Mouse (Mus musculus) thymus, adult 2 months (tissue): ENCODE measurements around the gene E030018B13Rik. TPM values are rescaled to one million over a fixed set of nuclear protein-coding genes. Genes with fewer than 3 reads are reported as not detected.
A peak's percentile ranks its signal among the peaks of the same experiment; 100 is the strongest.

Experiments
- DNase-seq: peaks from one replicate; pipeline ENCODE4 v3.0.0; 2021
- H3K27ac ChIP-seq: fragments of 200-500 bp; 2 replicates; pipeline ENCODE4 v1.5.1; 2012; ENCODE audit warnings: low read length, control low read depth; ENCODE audit not compliant: control insufficient read depth, insufficient read depth
- H3K27me3 ChIP-seq: fragments of 200-500 bp; 2 replicates; pipeline ENCODE4 v1.6.1; 2012; ENCODE audit warnings: mild to moderate bottlenecking, low read length, moderate library complexity, mixed read lengths; ENCODE audit not compliant: control insufficient read depth, insufficient read depth
- H3K36me3 ChIP-seq: fragments of 200-500 bp; 2 replicates; pipeline ENCODE4 v1.6.1; 2012; ENCODE audit warnings: mild to moderate bottlenecking, low read length, moderate library complexity; ENCODE audit not compliant: control insufficient read depth, insufficient read depth
- H3K4me1 ChIP-seq: fragments of 200-500 bp; replicated peaks from 2 replicates; pipeline ENCODE4 v1.6.1; 2012; ENCODE audit warnings: low read length; ENCODE audit not compliant: control insufficient read depth, insufficient read depth
- H3K4me3 ChIP-seq: fragments of 200-500 bp; 2 replicates; pipeline ENCODE4 v1.5.1; 2012; ENCODE audit warnings: mild to moderate bottlenecking, low read length, control low read depth, moderate library complexity; ENCODE audit not compliant: control insufficient read depth, insufficient read depth
- CTCF ChIP-seq: fragments of 200-500 bp; IDR thresholded peaks from 2 replicates; pipeline ENCODE4 v1.5.1; 2012; ENCODE audit warnings: mild to moderate bottlenecking, control low read depth, low read length, moderate library complexity, borderline replicate concordance; ENCODE audit not compliant: control insufficient read depth, poor library complexity, insufficient read depth; ENCODE audit errors: extremely low read depth
- POLR2A ChIP-seq: fragments of 200-500 bp; IDR thresholded peaks from 2 replicates; pipeline ENCODE4 v1.6.1; 2012; ENCODE audit warnings: mild to moderate bottlenecking, low read length, control low read depth, moderate library complexity; ENCODE audit not compliant: control insufficient read depth, poor library complexity, insufficient read depth; ENCODE audit errors: extremely low read depth
- WGBS: fragments of 180-500 bp; shearing (Covaris S2); methylation state at CpG from one replicate; pipeline ENCODE4 v1.1.7; 2018; 5-methylcytosine and 5-hydroxymethylcytosine counted together
- polyA plus RNA-seq: library from polyadenylated mRNA; depleted of rRNA; stranded (reverse); fragments of >200 nt; gene quantifications from 2 replicates; pipeline ENCODE4 v1.2.3, GENCODE M21; 2012

E030018B13Rik gene
- polyA plus RNA-seq, 1 experiment = not detected

DNA sequence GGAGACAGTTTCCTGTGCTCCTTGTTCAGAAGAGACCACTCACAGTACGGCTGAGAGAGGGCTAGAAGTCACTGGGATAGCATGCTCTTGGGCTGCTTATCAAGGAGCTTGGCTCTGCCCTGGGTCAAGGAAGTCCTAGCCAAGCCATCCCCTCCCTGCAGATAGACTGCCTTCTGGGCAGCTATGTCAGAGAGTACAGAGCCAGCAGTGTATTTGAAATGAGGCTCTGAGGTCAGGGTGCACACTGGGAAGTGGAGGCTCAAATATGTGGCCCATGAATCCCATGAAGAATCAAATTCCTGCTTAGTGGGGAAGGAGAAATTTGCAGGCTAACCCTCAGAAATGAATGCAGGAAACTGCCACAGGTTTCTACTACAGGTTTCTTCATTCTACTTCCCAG lies 17.9 kb downstream of the E030018B13Rik start:
- Histone ChIP-seq H3K4me1 (peaks cover 34% of the 10 kb centered on the region), H3K36me3 (no peaks in the 10 kb centered on the region), H3K27me3 (no peaks in the 10 kb centered on the region), H3K4me3 (peak overlapping the region; percentile 14; the same call in 1 of the 2 replicates), H3K27ac (0 out of 2 replicates have a peak overlapping the region, but pooled peaks have one; percentile 4)
- TF ChIP-seq POLR2A = no peak
- no peak for TF ChIP-seq CTCF
- DNase-seq = no peak
- 40% methylated on average over 1 of the region's 1 CpGs for WGBS

DNA sequence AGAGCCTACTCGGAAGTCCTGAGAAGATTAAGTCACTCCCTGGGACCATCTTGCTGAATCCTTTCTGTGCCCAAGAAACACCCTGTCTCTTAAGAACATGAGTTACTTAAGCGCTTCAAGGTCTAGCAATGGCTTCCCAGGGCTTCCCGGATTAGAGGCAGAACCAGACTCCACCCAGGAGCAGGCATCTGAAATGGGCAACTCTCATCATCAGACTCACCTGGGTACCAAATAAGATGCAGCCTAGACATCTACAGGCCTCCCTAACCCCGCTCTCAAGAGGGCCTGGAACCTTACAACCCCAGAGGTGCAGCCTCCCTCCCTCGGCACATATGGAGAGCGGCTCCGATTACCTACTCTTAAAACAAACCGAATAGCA lies 19.1 kb downstream of the E030018B13Rik start:
- H3K4me1 ChIP-seq = peaks cover 41% of the 10 kb centered on the region

DNA sequence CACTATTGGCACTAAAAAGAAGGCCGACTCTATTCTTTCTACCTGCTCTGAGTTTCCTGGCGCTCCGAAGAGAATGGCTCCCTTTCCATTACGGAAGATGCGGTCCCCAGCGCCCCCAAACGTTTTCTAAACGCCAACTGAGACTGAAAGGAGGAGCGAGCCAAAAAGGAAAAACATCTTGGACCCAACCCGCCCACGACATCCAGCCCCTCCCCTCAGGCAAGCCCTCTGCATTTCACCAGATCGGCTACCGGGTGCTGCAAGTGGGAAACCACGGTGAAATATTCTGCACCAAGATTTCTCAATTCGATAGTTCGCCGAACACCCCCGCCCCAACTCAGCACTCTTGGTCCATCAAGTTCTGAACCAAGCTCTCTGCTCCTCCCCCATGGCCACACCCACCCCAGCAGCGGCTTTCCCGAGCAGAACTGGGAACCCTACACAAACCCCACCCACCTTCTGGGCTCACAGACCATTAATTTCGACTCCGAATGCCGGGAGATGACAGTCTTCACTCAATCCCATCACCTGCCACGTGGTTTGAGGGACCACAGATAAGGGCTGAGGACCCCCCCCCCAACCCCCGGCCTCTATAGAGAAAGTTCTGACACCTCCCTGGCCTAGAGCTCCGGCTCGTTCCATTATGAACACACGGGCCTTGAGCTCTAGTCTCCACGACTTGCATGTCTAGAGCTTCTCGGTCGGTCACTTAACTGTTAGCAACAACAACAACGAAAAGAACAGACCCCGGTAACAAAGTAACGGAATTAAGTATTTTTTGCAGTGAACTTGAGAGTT lies 19.7 kb downstream of the E030018B13Rik start:
- Histone ChIP-seq H3K4me3 (peak overlapping the region; percentile 79), H3K4me1 (peaks cover 39% of the 10 kb centered on the region), H3K36me3 (no peaks in the 10 kb centered on the region), H3K27me3 (no peaks in the 10 kb centered on the region), H3K27ac (peak overlapping the region; percentile 91)
- DNase-seq = peak; percentile 78
- TF ChIP-seq POLR2A (peak; percentile 53; the same call in 1 of the 2 replicates), CTCF (no peak)
- WGBS = 2% methylated on average over 34 of the region's 34 CpGs

More for the DNA sequence above, 19.1 kb downstream of the E030018B13Rik start:
- no peak for DNase-seq
- 44% methylated on average over 8 of the region's 8 CpGs for WGBS
- Histone ChIP-seq H3K27me3 (no peaks in the 10 kb centered on the region), H3K27ac (peak overlapping the region; percentile 91), H3K4me3 (peak overlapping the region; percentile 79), H3K36me3 (no peaks in the 10 kb centered on the region)
- TF ChIP-seq CTCF (no peak), POLR2A (no peak)

DNA sequence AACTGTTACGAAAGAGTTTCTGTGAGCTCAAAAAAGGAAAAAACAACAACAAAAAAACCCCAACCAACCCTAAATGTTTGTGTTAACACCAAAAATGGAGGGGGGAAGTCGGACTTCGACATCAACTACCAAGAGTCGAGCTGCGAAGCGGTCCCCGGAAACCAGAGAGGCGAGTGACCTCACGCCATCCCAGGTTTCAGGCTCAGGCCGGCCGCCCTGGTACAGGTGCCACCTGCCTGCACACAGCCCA lies 20.3 kb downstream of the E030018B13Rik start:
- Histone ChIP-seq H3K27me3 (no peaks in the 10 kb centered on the region), H3K4me3 (peak overlapping the region; percentile 79), H3K4me1 (peaks cover 41% of the 10 kb centered on the region), H3K27ac (peak overlapping the region; percentile 91), H3K36me3 (no peaks in the 10 kb centered on the region)
- TF ChIP-seq CTCF = no peak
- no peak for TF ChIP-seq POLR2A
- WGBS = under 1% methylated on average over 11 of the region's 11 CpGs
- DNase-seq = no peak

DNA sequence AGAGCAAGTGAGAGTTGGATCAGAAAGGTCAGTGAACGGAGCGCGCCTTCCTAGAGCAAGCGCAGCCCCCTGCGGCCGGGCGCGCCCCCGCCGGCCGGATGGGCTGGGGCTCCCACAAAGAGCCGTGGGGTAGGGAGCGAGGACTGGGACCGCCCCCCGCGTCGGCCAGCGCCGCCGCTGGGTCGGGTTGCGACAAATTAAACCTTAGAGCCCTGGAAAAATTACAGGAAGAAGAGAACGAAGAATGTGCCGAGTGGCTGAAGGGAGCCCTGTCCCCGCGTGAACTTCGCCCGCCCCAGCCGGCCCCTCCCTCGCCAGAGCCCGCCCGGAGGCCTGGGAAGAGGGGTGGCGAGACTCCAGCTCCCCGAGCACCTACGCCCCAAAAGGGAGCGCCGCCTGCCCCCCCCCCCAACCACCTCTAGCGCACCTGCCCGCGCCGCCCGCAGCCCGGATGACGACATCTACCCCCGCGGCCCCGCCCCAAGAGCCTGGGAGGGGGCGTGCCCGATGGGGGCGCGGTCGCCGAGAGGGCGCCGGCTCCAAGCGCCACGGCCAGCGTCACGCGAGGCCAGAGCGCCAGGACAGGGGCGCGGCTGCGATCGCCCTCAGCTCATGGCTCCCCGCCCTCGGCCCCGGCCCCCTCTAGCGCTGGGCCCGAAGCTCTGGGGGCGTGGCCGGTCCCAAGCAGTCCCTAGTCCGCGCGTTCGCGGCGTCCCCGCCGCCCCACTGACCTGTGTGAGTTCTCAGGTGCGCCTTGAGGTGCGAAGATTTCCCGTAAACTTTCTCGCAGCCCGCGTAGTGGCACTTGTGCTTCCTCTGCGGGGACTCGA lies 20.8 kb downstream of the E030018B13Rik start:
- DNase-seq = peak; percentile 91
- H3K4me3 ChIP-seq = peak overlapping the region; percentile 79
- TF ChIP-seq CTCF (peak; percentile 18; the same call in 1 of the 2 replicates), POLR2A (peak; percentile 70; the same call in 1 of the 2 replicates)
- H3K27me3 ChIP-seq = no peaks in the 10 kb centered on the region
- H3K4me1 ChIP-seq = peaks cover 41% of the 10 kb centered on the region
- H3K36me3 ChIP-seq = no peaks in the 10 kb centered on the region
- peak overlapping the region; percentile 91 for H3K27ac ChIP-seq
- under 1% methylated on average over 84 of the region's 88 CpGs for WGBS

DNA sequence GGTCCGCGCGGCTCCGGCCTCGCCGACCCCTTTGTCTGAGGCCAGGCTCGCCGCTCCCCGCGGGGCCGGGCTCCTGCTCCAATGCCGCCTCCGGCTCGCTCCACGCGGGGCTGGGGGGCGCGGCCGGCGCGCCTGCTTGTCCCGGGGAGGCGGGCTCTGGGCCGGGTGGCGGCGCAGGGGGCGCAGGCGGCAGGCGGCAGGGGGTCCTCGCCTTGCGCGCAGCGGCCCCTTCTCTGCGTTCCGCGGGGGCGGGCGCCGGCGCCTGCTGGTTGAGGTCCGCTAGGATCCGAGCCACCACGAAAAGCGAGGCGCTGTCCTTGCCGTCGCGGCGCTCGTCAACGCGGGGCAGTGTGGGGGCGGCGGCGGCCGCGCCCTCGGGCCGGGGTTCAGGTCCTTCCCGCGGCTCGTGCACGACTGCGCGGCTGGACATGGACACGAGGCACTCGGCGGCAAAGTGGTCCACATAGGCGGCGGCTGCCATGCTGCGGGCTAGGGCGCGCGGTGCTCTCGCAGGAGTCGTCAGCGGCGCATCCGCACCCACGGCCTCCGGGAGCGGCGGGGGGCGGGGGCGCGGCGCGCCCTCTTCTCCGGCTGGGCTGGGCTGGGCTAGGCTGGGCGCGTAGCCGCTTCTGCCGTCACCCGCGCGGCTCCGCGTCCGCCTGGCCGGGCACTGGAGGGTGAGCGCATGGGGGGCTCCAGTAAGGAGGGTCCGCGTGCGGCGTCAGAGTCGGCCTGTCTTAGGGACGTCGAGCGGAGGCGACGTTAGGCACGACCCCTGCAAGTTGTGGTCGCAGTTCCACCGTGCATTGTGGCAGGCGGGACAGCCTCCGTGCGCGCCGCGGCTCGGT lies 21.6 kb downstream of the E030018B13Rik start:
- DNase-seq = no peak
- 1% methylated on average over 91 of the region's 121 CpGs for WGBS
- TF ChIP-seq POLR2A (no peak), CTCF (no peak)
- Histone ChIP-seq H3K4me1 (peaks cover 39% of the 10 kb centered on the region), H3K27me3 (no peaks in the 10 kb centered on the region), H3K27ac (peak overlapping the region; percentile 84), H3K4me3 (peak overlapping the region; percentile 79), H3K36me3 (no peaks in the 10 kb centered on the region)
